Mouse (Mus musculus) MEL (cell line): ENCODE measurements around the gene Lgals3. TPM values are rescaled to one million over a fixed set of nuclear protein-coding genes. Genes with fewer than 3 reads are reported as not detected.

Source experiments
- BHLHE40 ChIP-seq: IDR thresholded peaks from 2 replicates; pipeline ENCODE4 v1.6.1; 2012; ENCODE audit warnings: low read depth, mild to moderate bottlenecking, inconsistent platforms, low read length, improper control_type of control experiment, borderline replicate concordance
- CHD1 ChIP-seq: IDR thresholded peaks from 2 replicates; pipeline ENCODE4 v1.6.1; 2012; ENCODE audit warnings: low read depth, mild to moderate bottlenecking, inconsistent platforms, low read length, improper control_type of control experiment
- CTCF ChIP-seq, 3 experiments: IDR thresholded peaks in 2 of 3; conservative IDR thresholded peaks in 1 of 3; 2 replicates each; pipeline ENCODE4 v1.5.1; 2011 to 2012; ENCODE audit warnings: low read length in 3 of 3, low read depth in 2 of 3, mild to moderate bottlenecking in 2 of 3, improper control_type of control experiment in 1 of 3, inconsistent platforms in 1 of 3, mixed read lengths in 1 of 3, moderate library complexity in 1 of 3; ENCODE audit not compliant: control insufficient read depth in 1 of 3, insufficient read depth in 1 of 3, poor library complexity in 1 of 3, severe bottlenecking in 1 of 3
- E2F4 ChIP-seq: IDR thresholded peaks from 2 replicates; pipeline ENCODE4 v1.6.1; 2011; ENCODE audit warnings: low read depth, low read length, improper control_type of control experiment, borderline replicate concordance
- EP300 ChIP-seq, 2 experiments: IDR thresholded peaks; 2 replicates each; pipeline ENCODE4 v1.6.1; 2011; ENCODE audit warnings: improper control_type of control experiment in 2 of 2, low read length in 2 of 2, low read depth in 1 of 2, mild to moderate bottlenecking in 1 of 2
- ETS1 ChIP-seq: IDR thresholded peaks from 2 replicates; pipeline ENCODE4 v1.6.1; 2012; ENCODE audit warnings: low read depth, mild to moderate bottlenecking, inconsistent platforms, low read length, improper control_type of control experiment, moderate library complexity
- GABPA ChIP-seq: IDR thresholded peaks from 2 replicates; pipeline ENCODE4 v1.6.1; 2012; ENCODE audit warnings: low read depth, mild to moderate bottlenecking, inconsistent platforms, low read length, improper control_type of control experiment, moderate library complexity
- HCFC1 ChIP-seq: IDR thresholded peaks from 2 replicates; pipeline ENCODE4 v1.6.1; 2012; ENCODE audit warnings: low read depth, mild to moderate bottlenecking, inconsistent platforms, low read length, improper control_type of control experiment, moderate library complexity
- JUND ChIP-seq: IDR thresholded peaks from 2 replicates; pipeline ENCODE4 v1.6.1; 2011; ENCODE audit warnings: low read depth, mild to moderate bottlenecking, improper control_type of control experiment, low read length
- KAT2A ChIP-seq: conservative IDR thresholded peaks from 2 replicates; pipeline ENCODE4 v1.6.1; 2012; ENCODE audit warnings: low read depth, low read length, improper control_type of control experiment, inconsistent platforms
- MAFK ChIP-seq: IDR thresholded peaks from 2 replicates; pipeline ENCODE4 v1.6.1; 2011; ENCODE audit warnings: low read depth, mild to moderate bottlenecking, low read length, improper control_type of control experiment, borderline replicate concordance
- MEF2A ChIP-seq: IDR thresholded peaks from 2 replicates; pipeline ENCODE4 v1.6.1; 2014; ENCODE audit warnings: low read depth, mild to moderate bottlenecking, inconsistent platforms, low read length, improper control_type of control experiment; ENCODE audit not compliant: poor library complexity, insufficient replicate concordance, severe bottlenecking; ENCODE audit errors: extremely low read depth
- MXI1 ChIP-seq: IDR thresholded peaks from 2 replicates; pipeline ENCODE4 v1.6.1; 2011; ENCODE audit warnings: mild to moderate bottlenecking, low read depth, low read length, improper control_type of control experiment
- MYC ChIP-seq: IDR thresholded peaks from 2 replicates; pipeline ENCODE4 v1.6.1; 2011; ENCODE audit warnings: low read depth, mild to moderate bottlenecking, low read length, improper control_type of control experiment, moderate library complexity
- POLR2AphosphoS2 ChIP-seq: IDR thresholded peaks from 2 replicates; pipeline ENCODE4 v1.6.1; 2011; ENCODE audit warnings: low read length, improper control_type of control experiment
- POLR2AphosphoS5 ChIP-seq: IDR thresholded peaks from 2 replicates; pipeline ENCODE4 v1.6.1; 2012; ENCODE audit warnings: low read depth, borderline replicate concordance, mild to moderate bottlenecking, inconsistent platforms, low read length, moderate library complexity, mixed read lengths
- RAD21 ChIP-seq: IDR thresholded peaks from 2 replicates; pipeline ENCODE4 v1.6.1; 2011; ENCODE audit warnings: mild to moderate bottlenecking, low read depth, low read length, improper control_type of control experiment
- SIN3A ChIP-seq: IDR thresholded peaks from 2 replicates; pipeline ENCODE4 v1.6.1; 2012; ENCODE audit warnings: low read length, improper control_type of control experiment, inconsistent platforms
- UBTF ChIP-seq: IDR thresholded peaks from 2 replicates; pipeline ENCODE4 v1.6.1; 2012; ENCODE audit warnings: low read depth, mild to moderate bottlenecking, inconsistent platforms, low read length, improper control_type of control experiment, moderate library complexity, borderline replicate concordance; ENCODE audit not compliant: insufficient read depth
- USF2 ChIP-seq, 2 experiments: IDR thresholded peaks; 2 replicates each; pipeline ENCODE4 v1.6.1; 2011 to 2012; ENCODE audit warnings: improper control_type of control experiment in 2 of 2, low read length in 2 of 2, borderline replicate concordance in 1 of 2, inconsistent platforms in 1 of 2, low read depth in 1 of 2, mild to moderate bottlenecking in 1 of 2; ENCODE audit not compliant: insufficient read depth in 1 of 2
- ZC3H11A ChIP-seq: IDR thresholded peaks from 2 replicates; pipeline ENCODE4 v1.6.1; 2012; ENCODE audit warnings: low read depth, mild to moderate bottlenecking, inconsistent platforms, low read length, improper control_type of control experiment
- ZMIZ1 ChIP-seq: IDR thresholded peaks from 2 replicates; pipeline ENCODE4 v1.6.1; 2012; ENCODE audit warnings: low read depth, mild to moderate bottlenecking, inconsistent platforms, low read length, improper control_type of control experiment, moderate library complexity
- ZNF384 ChIP-seq: IDR thresholded peaks from 2 replicates; pipeline ENCODE4 v1.6.1; 2012; ENCODE audit warnings: low read depth, mild to moderate bottlenecking, inconsistent platforms, low read length, improper control_type of control experiment
- polyA plus RNA-seq, 2 experiments: library from polyadenylated mRNA; stranded (reverse) in 1 of 2; unstranded in 1 of 2; fragments of >175 nt in 1 of 2; fragments of >200 nt in 1 of 2; gene quantifications; 2 replicates each; pipeline versions ENCODE4 v1.2.1 to v1.2.4; 2012; ENCODE audit warnings: low replicate concordance in 2 of 2, low read depth in 1 of 2; ENCODE audit not compliant: insufficient read length in 2 of 2, insufficient read depth in 1 of 2, missing spikeins in 1 of 2
- total RNA-seq: library from RNA; depleted of rRNA; stranded (reverse); fragments of 300-350 nt; gene quantifications from 2 replicates; pipeline ENCODE4 v1.2.3, GENCODE M21; 2012

The Lgals3 gene
- total and polyA plus RNA-seq, 3 experiments, result 0.12 to 1.8 TPM; not detected in 1

DNA sequence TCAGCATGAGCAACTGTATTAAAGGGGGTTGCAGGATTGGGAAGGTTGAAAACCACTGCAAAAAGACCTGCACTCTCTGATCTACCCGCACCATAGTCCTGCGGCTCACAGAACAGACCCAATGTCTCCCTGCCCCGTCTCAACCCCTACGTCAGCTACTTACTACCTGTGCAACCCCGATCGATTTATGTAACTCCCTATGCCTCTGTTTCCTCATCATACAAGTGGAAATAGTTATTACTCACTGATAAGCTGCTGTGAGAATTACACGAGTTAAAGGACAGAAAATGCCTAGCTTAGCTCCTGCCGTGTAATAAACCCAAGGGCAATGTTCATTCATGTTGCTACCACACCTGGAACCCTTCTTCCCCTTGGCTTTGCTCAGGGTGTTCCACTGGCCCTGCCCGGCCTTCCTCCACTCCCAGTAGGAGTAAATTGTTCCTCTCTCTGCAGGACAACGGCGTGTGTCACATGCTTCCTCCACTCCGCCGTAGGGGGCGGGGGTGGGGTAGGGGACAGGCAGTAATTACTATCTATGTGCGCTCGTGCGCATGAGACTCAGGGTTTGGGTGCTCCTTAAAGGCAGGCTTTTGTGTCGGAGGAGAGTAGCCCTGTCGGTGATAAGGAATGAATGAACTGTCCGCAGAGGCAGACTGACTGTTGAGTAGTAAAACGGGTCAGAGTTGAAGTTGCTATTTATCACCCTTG lies 2.7 kb upstream of the Lgals3 start (continued):
- no peak for TF ChIP-seq JUND
- TF ChIP-seq HCFC1, result peak; percentile 70
- TF ChIP-seq POLR2AphosphoS2, result 0 out of 2 replicates have a peak, but pooled peaks have one; percentile 49
- peak in 1 of 2 experiments; percentile 68; a peak in 2 of 4 replicates for TF ChIP-seq USF2 (IDR thresholded peaks at IDR 0.05; ENCODE audit: borderline replicate concordance in 1 of 2, insufficient read depth in 1 of 2, low read depth in 1 of 2, low read length in 2 of 2)
- TF ChIP-seq UBTF, result no peak
- peak; percentile 92 for TF ChIP-seq MXI1
- TF ChIP-seq RAD21, result no peak
- TF ChIP-seq BHLHE40, result peak; percentile 99
- TF ChIP-seq EP300 (IDR thresholded peaks at IDR 0.05; ENCODE audit: low read depth in 1 of 2, low read length in 2 of 2), result peak in 1 of 2 experiments; percentile 59; a peak in 2 of 4 replicates
- no peak for TF ChIP-seq GABPA
- TF ChIP-seq MEF2A, result no peak
- no peak for TF ChIP-seq CHD1
- TF ChIP-seq MYC, result peak; percentile 97
- TF ChIP-seq ZNF384, result no peak
- peak; percentile 32; the same call in 1 of the 2 replicates for TF ChIP-seq KAT2A
- no peak for TF ChIP-seq MAFK
- TF ChIP-seq E2F4, result no peak
- peak; percentile 69 for TF ChIP-seq ETS1
- TF ChIP-seq SIN3A, result peak; percentile 96
- no peak for TF ChIP-seq POLR2AphosphoS5
- no peak for TF ChIP-seq CTCF (IDR thresholded peaks at IDR 0.05 in 2 of 3, conservative IDR thresholded peaks at IDR 0.05 in 1 of 3; ENCODE audit: control insufficient read depth in 1 of 3, insufficient read depth in 1 of 3, low read depth in 2 of 3, low read length in 3 of 3, poor library complexity in 1 of 3, severe bottlenecking in 1 of 3)
- peak; percentile 16; the same call in 1 of the 2 replicates for TF ChIP-seq ZC3H11A
- peak; percentile 44; the same call in 1 of the 2 replicates for TF ChIP-seq ZMIZ1
